Mouse (Mus musculus) intestine, postnatal 0 days (tissue): ENCODE measurements around the gene Otop3. TPM values are rescaled to one million over a fixed set of nuclear protein-coding genes. Genes with fewer than 3 reads are reported as not detected.
A peak's percentile ranks its signal among the peaks of the same experiment; 100 is the strongest.

Experiments
- ATAC-seq: fragments of 200-750 bp; cut with Nextera tagmentation; 2 replicates; pipeline ENCODE4 v1.8.0; 2017; ENCODE audit warnings: mild to moderate bottlenecking, moderate TSS enrichment, moderate library complexity
- H3K27ac ChIP-seq: fragments of 300-500 bp; sonication (generic); 2 replicates; pipeline ENCODE4 v1.5.1; 2014; ENCODE audit warnings: mild to moderate bottlenecking, low read depth, low read length, moderate library complexity
- H3K27me3 ChIP-seq: fragments of 300-500 bp; sonication (generic); replicated peaks from 2 replicates; pipeline ENCODE4 v1.6.1; 2014; ENCODE audit warnings: low read length, mixed read lengths; ENCODE audit not compliant: control insufficient read depth, insufficient read depth
- H3K36me3 ChIP-seq: fragments of 300-500 bp; sonication (generic); 2 replicates; pipeline ENCODE4 v1.6.1; 2014; ENCODE audit warnings: mild to moderate bottlenecking, moderate library complexity; ENCODE audit not compliant: control insufficient read depth, insufficient read depth
- H3K4me1 ChIP-seq: fragments of 300-500 bp; sonication (generic); replicated peaks from 2 replicates; pipeline ENCODE4 v1.6.1; 2014; ENCODE audit warnings: antibody characterized with exemption, low read length, mixed read lengths; ENCODE audit not compliant: control insufficient read depth, insufficient read depth
- H3K4me2 ChIP-seq: fragments of 300-500 bp; sonication (generic); replicated peaks from 2 replicates; pipeline ENCODE4 v1.6.1; 2014; ENCODE audit warnings: low read depth, mild to moderate bottlenecking, moderate library complexity
- H3K4me3 ChIP-seq: fragments of 300-500 bp; sonication (generic); 2 replicates; pipeline ENCODE4 v1.5.1; 2014; ENCODE audit warnings: low read depth, low read length
- H3K9ac ChIP-seq: fragments of 300-500 bp; sonication (generic); 2 replicates; pipeline ENCODE4 v1.6.1; 2014; ENCODE audit warnings: mild to moderate bottlenecking, low read depth, low read length
- H3K9me3 ChIP-seq: fragments of 300-500 bp; sonication (generic); 2 replicates; pipeline ENCODE4 v1.6.1; 2016; ENCODE audit warnings: mixed run types; ENCODE audit not compliant: control insufficient read depth
- CTCF ChIP-seq: sonication (generic); IDR thresholded peaks from 2 replicates; pipeline ENCODE4 v1.5.1; 2016; ENCODE audit warnings: low read depth, mild to moderate bottlenecking, control low read depth, antibody characterized with exemption, moderate library complexity
- WGBS: fragments of 180-500 bp; shearing (Covaris S2); extraction: QIAGEN DNeasy Blood & Tissue Kit; methylation state at CpG from one replicate; pipeline ENCODE4 v1.1.7; 2014; 5-methylcytosine and 5-hydroxymethylcytosine counted together
- polyA plus RNA-seq: library from polyadenylated mRNA; unstranded; fragments of >200 nt; fragmentation: Nextera tagmentation; extraction: Ambion mirVana; gene quantifications from 2 replicates; pipeline ENCODE4 v1.2.1, GENCODE M21; 2015

The Otop3 gene
- polyA plus RNA-seq, 1 experiment from 2014 or later, result 2.3 TPM

- under 1% methylated on average over 44 of the region's 44 CpGs for WGBS
- H3K27ac ChIP-seq, result no peak within 1 kb of the TSS
- peak; percentile 46 for ATAC-seq
Measured at GRCm38 (mm10) chr11:115297214-115297826, 37.2 kb upstream of the Otop3 start, which contains the start of gene Fads6. Gene Fads6, minus strand, starts transcription at chr11:115297663.

GRCm38 (mm10) chr11:115298160-115298559, 36.4 kb upstream of the Otop3 start:
- WGBS, result 79% methylated on average over 8 of the region's 8 CpGs
- Histone ChIP-seq H3K4me2 (no peak overlapping the region), H3K4me3 (no peak overlapping the region), H3K27me3 (no peaks in the 10 kb centered on the region), H3K27ac (no peak overlapping the region), H3K9me3 (no peaks in the 10 kb centered on the region), H3K4me1 (no peaks in the 10 kb centered on the region; the same call in 1 of the 2 replicates), H3K9ac (no peak overlapping the region), H3K36me3 (no peaks in the 10 kb centered on the region)
- no peak for ATAC-seq
- no peak for TF ChIP-seq CTCF

More at GRCm38 (mm10) chr11:115297214-115297826, 37.2 kb upstream of the Otop3 start, which contains the start of gene Fads6:
- peak; percentile 77 for TF ChIP-seq CTCF
- peak within 1 kb of the TSS; percentile 37 for H3K9ac ChIP-seq
- H3K36me3 ChIP-seq, result no peaks in the 10 kb centered on the region
- no peaks in the 10 kb centered on the region for H3K27me3 ChIP-seq
- no peaks in the 10 kb centered on the region for H3K9me3 ChIP-seq
- H3K4me1 ChIP-seq, result peaks cover 3% of the 10 kb centered on the region; the same call in 1 of the 2 replicates
- H3K4me3 ChIP-seq, result peak within 1 kb of the TSS; percentile 40
- peak within 1 kb of the TSS; percentile 87 for H3K4me2 ChIP-seq

- peak; percentile 10; the same call in 1 of the 2 replicates for TF ChIP-seq CTCF
- Histone ChIP-seq H3K9ac (no peak overlapping the region), H3K4me1 (no peaks in the 10 kb centered on the region; the same call in 1 of the 2 replicates), H3K9me3 (no peaks in the 10 kb centered on the region), H3K4me2 (no peak overlapping the region), H3K27ac (no peak overlapping the region), H3K27me3 (no peaks in the 10 kb centered on the region), H3K36me3 (no peaks in the 10 kb centered on the region), H3K4me3 (no peak overlapping the region)
- no peak for ATAC-seq
- 88% methylated on average over 4 of the region's 4 CpGs for WGBS
Measured at GRCm38 (mm10) chr11:115300745-115301144, 33.8 kb upstream of the Otop3 start.

GRCm38 (mm10) chr11:115301351-115301750, 33.2 kb upstream of the Otop3 start:
- Histone ChIP-seq H3K4me3 (no peak overlapping the region), H3K36me3 (no peaks in the 10 kb centered on the region), H3K4me2 (no peak overlapping the region), H3K27me3 (no peaks in the 10 kb centered on the region), H3K27ac (no peak overlapping the region), H3K9me3 (no peaks in the 10 kb centered on the region), H3K9ac (no peak overlapping the region), H3K4me1 (no peaks in the 10 kb centered on the region; the same call in 1 of the 2 replicates)
- no peak for TF ChIP-seq CTCF
- WGBS, result 76% methylated on average over 2 of the region's 2 CpGs
- no peak for ATAC-seq

GRCm38 (mm10) chr11:115303167-115303566, 31.4 kb upstream of the Otop3 start:
- Histone ChIP-seq H3K27ac (no peak overlapping the region), H3K9ac (no peak overlapping the region), H3K9me3 (no peaks in the 10 kb centered on the region), H3K4me3 (no peak overlapping the region), H3K4me1 (no peaks in the 10 kb centered on the region), H3K36me3 (no peaks in the 10 kb centered on the region), H3K4me2 (no peak overlapping the region), H3K27me3 (no peaks in the 10 kb centered on the region)
- 37% methylated on average over 8 of the region's 8 CpGs for WGBS
- ATAC-seq, result no peak
- no peak for TF ChIP-seq CTCF

GRCm38 (mm10) chr11:115306863-115307262, 27.7 kb upstream of the Otop3 start, which contains the start of gene Otop2:
Gene Otop2, plus strand, starts transcription at chr11:115307163.
- no peaks in the 10 kb centered on the region for H3K9me3 ChIP-seq
- ATAC-seq, result no peak
- no peak within 1 kb of the TSS for H3K4me2 ChIP-seq
- no peak within 1 kb of the TSS for H3K9ac ChIP-seq
- no peak for TF ChIP-seq CTCF
- H3K36me3 ChIP-seq, result no peaks in the 10 kb centered on the region
- no peak within 1 kb of the TSS for H3K4me3 ChIP-seq
- no peaks in the 10 kb centered on the region for H3K4me1 ChIP-seq
- no peaks in the 10 kb centered on the region for H3K27me3 ChIP-seq
- no peak within 1 kb of the TSS for H3K27ac ChIP-seq
- 28% methylated on average over 8 of the region's 8 CpGs for WGBS
